Mouse (Mus musculus) embryonic facial prominence, embryonic 11.5 days (tissue): ENCODE measurements at regions not wholly inside any gene's neighbourhood (a gene's known extent, or its start where the extent isn't known, plus 50 kb on each side); places are given as distances from the start of the nearest gene placed in this dataset.

Experiments
- ATAC-seq: fragments of 200-750 bp; cut with Nextera tagmentation; replicated peaks from 2 replicates; pipeline ENCODE4 v1.8.0; 2017; ENCODE audit warnings: low read depth; ENCODE audit not compliant: insufficient number of reproducible peaks, low FRiP score, low TSS enrichment
- DNase-seq: peaks from one replicate; pipeline ENCODE4 v3.0.0-alpha.2; 2015; ENCODE audit warnings: low spot score
- H3K27ac ChIP-seq: fragments of 300-500 bp; sonication (generic); replicated peaks from 2 replicates; pipeline ENCODE4 v1.5.1; 2014; ENCODE audit warnings: mild to moderate bottlenecking, low read depth, low read length, control low read depth
- H3K27me3 ChIP-seq: fragments of 300-500 bp; sonication (generic); 2 replicates; pipeline ENCODE4 v1.6.1; 2014; ENCODE audit warnings: mild to moderate bottlenecking, low read length, moderate library complexity, mixed read lengths; ENCODE audit not compliant: control insufficient read depth, insufficient read depth
- H3K36me3 ChIP-seq: fragments of 300-500 bp; sonication (generic); replicated peaks from 2 replicates; pipeline ENCODE4 v1.6.1; 2014; ENCODE audit warnings: low read depth, mild to moderate bottlenecking, low read length, moderate library complexity, mixed read lengths; ENCODE audit not compliant: control insufficient read depth, insufficient read depth
- H3K4me1 ChIP-seq: fragments of 300-500 bp; sonication (generic); 2 replicates; pipeline ENCODE4 v1.6.1; 2014; ENCODE audit warnings: low read length, mixed read lengths; ENCODE audit not compliant: control insufficient read depth, insufficient read depth
- H3K4me2 ChIP-seq: fragments of 300-500 bp; sonication (generic); 2 replicates; pipeline ENCODE4 v1.6.1; 2014; ENCODE audit warnings: low read depth, mild to moderate bottlenecking, control low read depth, low read length, moderate library complexity
- H3K4me3 ChIP-seq: fragments of 300-500 bp; sonication (generic); 2 replicates; pipeline ENCODE4 v1.5.1; 2014; ENCODE audit warnings: low read depth, low read length, control low read depth
- H3K9ac ChIP-seq: fragments of 300-500 bp; sonication (generic); replicated peaks from 2 replicates; pipeline ENCODE4 v1.6.1; 2014; ENCODE audit warnings: mild to moderate bottlenecking, control low read depth, low read length
- H3K9me3 ChIP-seq: fragments of 300-500 bp; sonication (generic); replicated peaks from 2 replicates; pipeline ENCODE4 v1.6.1; 2016; ENCODE audit warnings: mild to moderate bottlenecking, low read length, inconsistent platforms, mixed read lengths; ENCODE audit not compliant: control insufficient read depth
- WGBS: fragments of 180-500 bp; shearing (Covaris S2); extraction: QIAGEN DNeasy Blood & Tissue Kit; methylation state at CpG from one replicate; pipeline ENCODE4 v1.1.7; 2014; 5-methylcytosine and 5-hydroxymethylcytosine counted together

GRCm38 (mm10) chr13:83727766-83728395 lies 224.0 kb downstream of the Mef2c start:
- Histone ChIP-seq H3K9ac (peak overlapping the region; percentile 37), H3K27me3 (peaks cover 48% of the 10 kb centered on the region), H3K27ac (no peak overlapping the region), H3K4me2 (no peak overlapping the region), H3K4me3 (peak overlapping the region; percentile 28), H3K9me3 (no peaks in the 10 kb centered on the region), H3K36me3 (no peaks in the 10 kb centered on the region), H3K4me1 (no peaks in the 10 kb centered on the region)
- 8% methylated on average over 9 of the region's 9 CpGs for WGBS
- ATAC-seq (no peak), DNase-seq (peak; percentile 1)

- Histone ChIP-seq H3K27me3 (peaks cover 43% of the 10 kb centered on the region), H3K36me3 (no peaks in the 10 kb centered on the region), H3K4me1 (no peaks in the 10 kb centered on the region), H3K27ac (no peak overlapping the region), H3K9ac (no peak overlapping the region), H3K4me3 (peak overlapping the region; percentile 15), H3K9me3 (no peaks in the 10 kb centered on the region), H3K4me2 (no peak overlapping the region; the same call in 1 of the 2 replicates)
- DNase-seq = peak; percentile 17
- 9% methylated on average over 5 of the region's 5 CpGs for WGBS
- no peak for ATAC-seq
Observed at GRCm38 (mm10) chr13:83728421-83729010, 224.7 kb downstream of the Mef2c start.

DNA sequence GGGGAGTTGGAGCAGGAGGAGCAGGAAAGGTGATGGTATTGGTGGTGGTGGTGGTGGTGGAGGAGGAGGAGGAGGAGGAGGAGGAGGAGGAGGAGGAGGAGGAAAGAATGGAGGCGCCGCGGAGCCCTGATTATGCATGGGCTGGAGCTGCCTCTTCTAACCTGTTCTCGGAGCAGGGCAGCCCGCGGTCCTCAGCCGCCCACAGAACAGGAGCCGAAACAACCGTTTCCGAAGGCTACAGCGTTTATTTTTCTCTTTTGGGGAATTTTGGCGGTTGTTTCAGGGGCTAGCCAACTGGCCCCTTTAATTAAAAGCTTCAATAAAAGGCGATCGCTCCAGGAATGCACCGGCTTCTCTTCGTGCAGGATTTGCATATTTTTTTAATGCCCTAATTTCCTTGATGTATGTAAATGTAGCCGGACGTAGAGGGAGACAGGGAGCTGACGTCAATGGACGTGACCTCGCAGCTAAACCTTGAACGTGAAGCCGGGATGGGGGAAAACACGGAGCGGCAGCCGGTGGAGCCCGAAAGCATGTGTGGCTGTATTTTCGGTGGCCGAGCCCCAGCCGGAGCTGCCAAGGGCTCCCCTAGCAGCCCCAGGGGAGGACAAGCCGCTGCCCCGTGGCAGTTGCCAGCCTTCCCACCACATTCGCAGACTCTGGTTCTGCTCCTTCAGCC lies 225.6 kb downstream of the Mef2c start:
- H3K4me3 ChIP-seq = peak overlapping the region; percentile 73
- H3K4me2 ChIP-seq = peak overlapping the region; percentile 90
- H3K36me3 ChIP-seq = no peaks in the 10 kb centered on the region
- H3K9me3 ChIP-seq = no peaks in the 10 kb centered on the region
- DNase-seq (peak; percentile 80), ATAC-seq (no peak)
- under 1% methylated on average over 33 of the region's 33 CpGs for WGBS
- peaks cover 38% of the 10 kb centered on the region for H3K27me3 ChIP-seq
- H3K27ac ChIP-seq = no peak overlapping the region; the same call in 1 of the 2 replicates
- H3K4me1 ChIP-seq = no peaks in the 10 kb centered on the region
- peak overlapping the region; percentile 88 for H3K9ac ChIP-seq

DNA sequence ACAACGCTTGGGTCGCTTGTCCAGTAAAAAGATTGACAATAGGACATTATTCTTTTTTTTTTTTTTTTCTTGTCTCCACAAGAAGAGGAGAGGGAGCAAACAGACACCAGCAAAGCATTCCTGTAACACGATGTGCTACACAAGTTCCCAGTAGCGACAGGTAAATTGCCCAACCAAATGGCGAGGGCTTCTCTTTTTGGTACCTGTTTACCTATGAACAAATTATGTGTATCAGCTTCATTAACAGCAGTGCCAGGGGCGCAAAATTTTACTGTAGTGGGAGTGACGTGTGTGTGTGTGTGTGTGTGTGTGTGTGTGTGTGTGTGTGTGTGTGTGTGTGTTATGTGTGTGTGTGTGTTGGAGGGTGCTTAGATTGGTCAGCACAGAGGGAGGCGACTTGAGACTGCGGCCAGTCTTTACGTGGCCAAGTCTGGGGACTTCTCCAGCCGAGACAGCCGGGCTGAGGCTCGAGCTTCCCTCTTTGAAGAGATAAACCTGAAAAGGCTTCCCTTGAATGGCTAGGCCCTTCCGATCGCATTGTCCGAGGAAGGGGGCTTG lies 226.4 kb downstream of the Mef2c start:
- Histone ChIP-seq H3K27ac (peak overlapping the region; percentile 61), H3K4me1 (no peaks in the 10 kb centered on the region), H3K4me2 (peak overlapping the region; percentile 90), H3K27me3 (peaks cover 30% of the 10 kb centered on the region), H3K4me3 (peak overlapping the region; percentile 73), H3K36me3 (no peaks in the 10 kb centered on the region), H3K9ac (peak overlapping the region; percentile 88), H3K9me3 (no peaks in the 10 kb centered on the region)
- WGBS = 2% methylated on average over 16 of the region's 16 CpGs
- ATAC-seq = peak; percentile 11; the same call in 1 of the 2 replicates
- DNase-seq = peak; percentile 35

DNA sequence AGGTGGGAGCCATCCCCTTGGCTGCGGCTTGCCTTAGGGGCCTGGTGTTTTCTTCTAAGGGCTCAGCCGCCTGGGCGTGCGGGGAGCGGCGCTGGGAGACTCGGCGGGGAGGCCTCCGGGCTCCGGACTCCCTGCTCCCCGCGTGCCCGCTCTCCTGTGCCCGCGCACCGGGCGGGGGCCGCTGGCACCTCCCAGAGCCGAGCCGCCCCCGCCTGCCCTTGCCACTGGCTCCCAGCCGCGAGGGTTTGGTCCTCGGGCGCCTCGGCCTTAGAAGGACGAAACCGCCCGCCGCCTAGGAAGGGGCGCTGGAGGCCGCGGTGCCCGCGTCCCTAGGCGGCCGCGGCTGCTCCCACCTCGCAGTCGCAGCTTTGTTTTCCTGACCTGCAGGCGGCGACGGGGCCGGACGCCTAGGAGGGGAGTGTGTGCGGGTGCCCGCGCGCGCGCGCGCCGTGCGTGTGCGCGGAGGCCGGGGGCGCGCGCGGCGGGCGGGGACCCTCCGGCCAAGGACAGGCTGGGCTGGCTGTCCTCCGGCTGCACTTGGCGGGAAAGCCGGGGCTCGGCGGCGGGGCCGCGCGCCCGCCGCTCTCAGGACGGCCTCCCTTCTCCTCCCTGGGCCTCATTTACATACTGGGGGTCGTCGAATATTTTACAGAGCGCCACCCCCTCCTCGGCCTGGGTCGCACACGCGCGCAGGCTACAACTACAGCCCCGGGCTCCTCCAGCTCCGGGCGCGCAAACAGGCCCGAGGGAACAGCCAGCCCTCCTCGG lies 227.1 kb downstream of the Mef2c start:
- H3K4me3 ChIP-seq = peak overlapping the region; percentile 73
- H3K9me3 ChIP-seq = no peaks in the 10 kb centered on the region
- peak; percentile 80 for ATAC-seq
- 0% methylated on average over 59 of the region's 91 CpGs for WGBS
- H3K4me2 ChIP-seq = peak overlapping the region; percentile 90
- DNase-seq = peak; percentile 79
- H3K36me3 ChIP-seq = no peaks in the 10 kb centered on the region
- no peaks in the 10 kb centered on the region for H3K4me1 ChIP-seq
- H3K27ac ChIP-seq = peak overlapping the region; percentile 61
- H3K27me3 ChIP-seq = peaks cover 32% of the 10 kb centered on the region
- H3K9ac ChIP-seq = peak overlapping the region; percentile 88

- H3K4me3 ChIP-seq = peak overlapping the region; percentile 73
- H3K27ac ChIP-seq = peak overlapping the region; percentile 61; the same call in 1 of the 2 replicates
- peak overlapping the region; percentile 88 for H3K9ac ChIP-seq
- peaks cover 34% of the 10 kb centered on the region for H3K27me3 ChIP-seq
- 2% methylated on average over 9 of the region's 10 CpGs for WGBS
- DNase-seq = no peak
- H3K36me3 ChIP-seq = no peaks in the 10 kb centered on the region
- ATAC-seq = no peak
- H3K4me1 ChIP-seq = no peaks in the 10 kb centered on the region
- peak overlapping the region; percentile 90 for H3K4me2 ChIP-seq
- no peaks in the 10 kb centered on the region for H3K9me3 ChIP-seq
Observed at GRCm38 (mm10) chr13:83731481-83732006, 227.7 kb downstream of the Mef2c start.

DNA sequence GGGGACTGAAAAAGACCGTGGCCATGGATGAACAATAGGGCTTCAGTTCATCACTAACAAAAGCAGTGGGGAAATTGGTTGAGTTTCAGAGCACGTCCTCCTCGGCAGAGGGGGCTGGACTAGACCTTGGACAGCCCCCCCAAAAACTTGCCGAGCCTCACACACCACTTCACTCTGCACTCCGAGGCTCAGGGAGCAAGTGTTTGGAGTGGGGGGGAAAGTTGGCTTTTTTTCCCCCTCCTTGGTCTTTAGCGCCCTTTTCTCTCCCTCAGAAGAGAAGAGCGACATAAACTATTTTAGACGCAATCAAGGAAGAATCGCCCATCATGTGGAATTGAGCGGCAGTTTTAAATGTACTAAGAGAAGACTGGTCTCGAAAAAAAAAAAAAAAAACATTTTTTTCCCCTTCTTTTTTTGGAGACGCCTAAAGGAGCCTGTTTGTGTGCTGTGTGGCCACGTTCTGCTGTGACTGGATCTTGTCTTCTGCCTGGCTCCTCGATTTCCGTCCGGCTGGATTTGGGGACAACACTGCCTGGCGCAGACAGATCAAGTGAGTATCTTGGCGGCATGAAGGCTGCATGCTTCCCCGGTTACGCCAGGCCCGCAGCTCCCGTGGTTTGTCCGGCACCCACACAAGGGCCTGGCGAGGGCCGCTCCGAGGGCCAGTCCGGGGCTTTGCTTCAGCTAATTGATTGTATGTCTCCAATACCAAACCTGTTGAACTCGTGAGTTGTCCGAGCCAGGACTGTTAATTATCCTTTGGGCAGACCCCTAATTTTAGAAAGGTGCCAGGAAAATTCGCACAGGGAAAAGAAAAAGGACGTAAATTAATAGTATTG lies 228.7 kb downstream of the Mef2c start:
- Histone ChIP-seq H3K27me3 (peaks cover 30% of the 10 kb centered on the region), H3K4me1 (no peaks in the 10 kb centered on the region), H3K36me3 (no peaks in the 10 kb centered on the region), H3K9me3 (no peaks in the 10 kb centered on the region), H3K4me2 (peak overlapping the region; percentile 13), H3K27ac (0 out of 2 replicates have a peak overlapping the region, but pooled peaks have one; percentile 28), H3K9ac (peak overlapping the region; percentile 45), H3K4me3 (peak overlapping the region; percentile 33)
- ATAC-seq (no peak), DNase-seq (peak; percentile 56)
- under 1% methylated on average over 31 of the region's 31 CpGs for WGBS
